Comparison of ENCODE assay signal across 17 mouse cellular contexts in genomic region chr15:32766746-32767471, GRCm38 (mm10).
DNase-seq lines count a peak whose midpoint lies in the region; ATAC-seq and TF ChIP-seq lines count a peak whose summit lies in the region.
"Had no signal": no experiment of that assay in that cellular context is flagged by ENCODE, and none has a peak within 500 bp of the region (broad histone marks: within the 10 kb centered on the region; RNA-seq: fewer than 3 reads in every experiment).

No protein-coding gene starts in this region.

- no peak overlapping the region for H3K9ac ChIP-seq in forebrain, embryonic 13.5 days
- no peak overlapping the region for H3K9ac ChIP-seq in neural tube, embryonic 11.5 days (ENCODE audit: low read length)
- H3K9ac ChIP-seq in midbrain, embryonic 14.5 days (replicated peaks; ENCODE audit: low read length) = no peak overlapping the region
- no peak overlapping the region for H3K9ac ChIP-seq in heart, embryonic 12.5 days
- H3K9ac ChIP-seq: liver, embryonic 13.5 days had no signal

- ATAC-seq in forebrain, embryonic 13.5 days = peak; percentile 44; the same call in 1 of the 2 replicates
- ATAC-seq in neural tube, embryonic 11.5 days (ENCODE audit: insufficient read depth, low FRiP score, low TSS enrichment) = 0 out of 2 replicates have a peak, but pooled peaks have one; percentile 13
- peak; percentile 37; the same call in 1 of the 2 replicates for ATAC-seq in midbrain, embryonic 14.5 days (ENCODE audit: low FRiP score, low TSS enrichment)
- ATAC-seq in heart, embryonic 12.5 days (ENCODE audit: insufficient number of reproducible peaks, low FRiP score) = no peak

- no peaks in the 10 kb centered on the region for H3K4me1 ChIP-seq in forebrain, embryonic 13.5 days
- no peaks in the 10 kb centered on the region for H3K4me1 ChIP-seq in forebrain, embryonic 10.5 days
- no peaks in the 10 kb centered on the region for H3K4me1 ChIP-seq in neural tube, embryonic 11.5 days (ENCODE audit: control insufficient read depth, insufficient read depth, low read length)
- H3K4me1 ChIP-seq in midbrain, embryonic 14.5 days (ENCODE audit: control insufficient read depth, insufficient read depth, low read length) = no peaks in the 10 kb centered on the region
- H3K4me1 ChIP-seq in heart, embryonic 12.5 days (replicated peaks) = no peaks in the 10 kb centered on the region
- H3K4me1 ChIP-seq in kidney, adult 2 months (ENCODE audit: control insufficient read depth, insufficient read depth, low read length) = no peaks in the 10 kb centered on the region
- H3K4me1 ChIP-seq: liver, embryonic 13.5 days had no signal

- H3K4me2 ChIP-seq in forebrain, embryonic 13.5 days = no peak overlapping the region
- no peak overlapping the region for H3K4me2 ChIP-seq in neural tube, embryonic 11.5 days (ENCODE audit: low read depth)
- no peak overlapping the region for H3K4me2 ChIP-seq in midbrain, embryonic 14.5 days (ENCODE audit: low read length)
- no peak overlapping the region for H3K4me2 ChIP-seq in heart, embryonic 12.5 days
- H3K4me2 ChIP-seq: liver, embryonic 13.5 days had no signal

- 58% methylated on average over 3 of the region's 5 CpGs for WGBS in forebrain, embryonic 13.5 days
- 45% methylated on average over 4 of the region's 5 CpGs for WGBS in forebrain, embryonic 10.5 days
- WGBS in neural tube, embryonic 11.5 days = 59% methylated on average over 3 of the region's 5 CpGs
- 79% methylated on average over 2 of the region's 5 CpGs for WGBS in midbrain, embryonic 14.5 days
- WGBS in heart, embryonic 12.5 days = 42% methylated on average over 4 of the region's 5 CpGs
- 74% methylated on average over 2 of the region's 5 CpGs for WGBS in kidney, adult 2 months

- no peak for DNase-seq in forebrain, embryonic 10.5 days (ENCODE audit: extremely low spot score, low spot score)
- no peak for DNase-seq in neural tube, embryonic 11.5 days (ENCODE audit: low spot score)
- DNase-seq in neural tube, embryonic 10.5 days (ENCODE audit: extremely low spot score, low spot score) = no peak
- DNase-seq in midbrain, embryonic 14.5 days = no peak
- DNase-seq in kidney, adult 2 months = no peak
- DNase-seq: adrenal gland, postnatal 25 days; cerebellum, postnatal 36 days; gastrocnemius, postnatal 36 days; heart, adult 2 months; kidney, adult 11 months; liver, embryonic 13.5 days; lung, adult 2 months; spleen, adult 18-20 months; thymus, postnatal 14 days had no signal

- H3K4me3 ChIP-seq in forebrain, embryonic 13.5 days = no peak overlapping the region
- H3K4me3 ChIP-seq in forebrain, embryonic 10.5 days = no peak overlapping the region
- no peak overlapping the region for H3K4me3 ChIP-seq in neural tube, embryonic 11.5 days (ENCODE audit: low read depth, low read length)
- H3K4me3 ChIP-seq in midbrain, embryonic 14.5 days (replicated peaks; ENCODE audit: low read depth, low read length) = no peak overlapping the region
- no peak overlapping the region for H3K4me3 ChIP-seq in heart, embryonic 12.5 days
- H3K4me3 ChIP-seq in kidney, adult 2 months (ENCODE audit: insufficient read depth, low read depth, low read length) = no peak overlapping the region
- H3K4me3 ChIP-seq: heart, adult 2 months; left cerebral cortex, adult 2 months; liver, embryonic 13.5 days had no signal

- TF ChIP-seq POLR2A in kidney, adult 2 months (IDR thresholded peaks at IDR 0.05; ENCODE audit: low read depth, low read length) = no peak

- H3K27ac ChIP-seq in forebrain, embryonic 13.5 days = no peak overlapping the region
- no peak overlapping the region for H3K27ac ChIP-seq in forebrain, embryonic 10.5 days
- H3K27ac ChIP-seq in neural tube, embryonic 11.5 days (ENCODE audit: low read depth, low read length) = no peak overlapping the region
- no peak overlapping the region for H3K27ac ChIP-seq in midbrain, embryonic 14.5 days (replicated peaks; ENCODE audit: low read depth, low read length)
- H3K27ac ChIP-seq in heart, embryonic 12.5 days (ENCODE audit: poor library complexity, severe bottlenecking) = no peak overlapping the region
- no peak overlapping the region for H3K27ac ChIP-seq in kidney, adult 2 months (ENCODE audit: insufficient read depth, low read depth, low read length)
- H3K27ac ChIP-seq: heart, adult 2 months; left cerebral cortex, adult 2 months; liver, embryonic 13.5 days had no signal

- H3K36me3 ChIP-seq in forebrain, embryonic 13.5 days (ENCODE audit: poor library complexity, severe bottlenecking) = no peaks in the 10 kb centered on the region
- no peaks in the 10 kb centered on the region for H3K36me3 ChIP-seq in forebrain, embryonic 10.5 days (replicated peaks)
- H3K36me3 ChIP-seq in neural tube, embryonic 11.5 days (ENCODE audit: control insufficient read depth, insufficient read depth, low read length) = no peaks in the 10 kb centered on the region
- H3K36me3 ChIP-seq in midbrain, embryonic 14.5 days (ENCODE audit: control insufficient read depth, insufficient read depth, low read length) = no peaks in the 10 kb centered on the region
- no peaks in the 10 kb centered on the region for H3K36me3 ChIP-seq in heart, embryonic 12.5 days
- H3K36me3 ChIP-seq in kidney, adult 2 months (ENCODE audit: control insufficient read depth, insufficient read depth, low read length) = no peaks in the 10 kb centered on the region
- H3K36me3 ChIP-seq: liver, embryonic 13.5 days had no signal

- no peaks in the 10 kb centered on the region for H3K27me3 ChIP-seq in forebrain, embryonic 13.5 days
- no peaks in the 10 kb centered on the region for H3K27me3 ChIP-seq in forebrain, embryonic 10.5 days (ENCODE audit: poor library complexity, severe bottlenecking)
- no peaks in the 10 kb centered on the region for H3K27me3 ChIP-seq in neural tube, embryonic 11.5 days (ENCODE audit: control insufficient read depth, insufficient read depth, low read length)
- no peaks in the 10 kb centered on the region for H3K27me3 ChIP-seq in midbrain, embryonic 14.5 days (ENCODE audit: control insufficient read depth, insufficient read depth, low read length)
- no peaks in the 10 kb centered on the region for H3K27me3 ChIP-seq in heart, embryonic 12.5 days (replicated peaks)
- no peaks in the 10 kb centered on the region for H3K27me3 ChIP-seq in kidney, adult 2 months (replicated peaks; ENCODE audit: control insufficient read depth, insufficient read depth, low read length)
- H3K27me3 ChIP-seq: liver, embryonic 13.5 days had no signal

- no peak for TF ChIP-seq CTCF in kidney, adult 2 months (conservative IDR thresholded peaks at IDR 0.05; ENCODE audit: insufficient read depth, insufficient read length, low read depth, low read length)

- no peaks in the 10 kb centered on the region for H3K9me3 ChIP-seq in forebrain, embryonic 13.5 days (replicated peaks)
- no peaks in the 10 kb centered on the region for H3K9me3 ChIP-seq in forebrain, embryonic 10.5 days
- H3K9me3 ChIP-seq in neural tube, embryonic 11.5 days (ENCODE audit: control insufficient read depth, low read length) = no peaks in the 10 kb centered on the region
- no peaks in the 10 kb centered on the region for H3K9me3 ChIP-seq in midbrain, embryonic 14.5 days (ENCODE audit: control insufficient read depth, low read length)
- no peaks in the 10 kb centered on the region for H3K9me3 ChIP-seq in heart, embryonic 12.5 days (replicated peaks)
- H3K9me3 ChIP-seq: liver, embryonic 13.5 days had no signal
